Mouse (Mus musculus) erythroid progenitor cell, adult 5-6 weeks (primary cell): Measurements from ENCODE around the gene 4930579F01Rik. TPM values are rescaled to one million over a fixed set of nuclear protein-coding genes. Genes with fewer than 3 reads are reported as not detected.

Experiments
- ATAC-seq: replicated peaks from 2 replicates; pipeline ENCODE4 v1.8.0; 2016; ENCODE audit warnings: moderate number of reproducible peaks, mild to moderate bottlenecking, moderate TSS enrichment, inconsistent platforms; ENCODE audit not compliant: poor library complexity, low FRiP score, severe bottlenecking
- total RNA-seq, 2 experiments: library from RNA; stranded (forward) in 1 of 2; stranded (reverse) in 1 of 2; fragments of 150-400 nt in 1 of 2; fragments of 186-747, 209-891 nt in 1 of 2; gene quantifications; 2 replicates each; pipeline versions ENCODE4 v1.2.3 to v1.2.4; 2015 to 2017; ENCODE audit warnings: low replicate concordance in 2 of 2

4930579F01Rik gene
- total RNA-seq (2015; ENCODE audit: low replicate concordance) (not detected in 2 replicates), total RNA-seq (2017; ENCODE audit: low replicate concordance) (not detected in 2 replicates)

DNA sequence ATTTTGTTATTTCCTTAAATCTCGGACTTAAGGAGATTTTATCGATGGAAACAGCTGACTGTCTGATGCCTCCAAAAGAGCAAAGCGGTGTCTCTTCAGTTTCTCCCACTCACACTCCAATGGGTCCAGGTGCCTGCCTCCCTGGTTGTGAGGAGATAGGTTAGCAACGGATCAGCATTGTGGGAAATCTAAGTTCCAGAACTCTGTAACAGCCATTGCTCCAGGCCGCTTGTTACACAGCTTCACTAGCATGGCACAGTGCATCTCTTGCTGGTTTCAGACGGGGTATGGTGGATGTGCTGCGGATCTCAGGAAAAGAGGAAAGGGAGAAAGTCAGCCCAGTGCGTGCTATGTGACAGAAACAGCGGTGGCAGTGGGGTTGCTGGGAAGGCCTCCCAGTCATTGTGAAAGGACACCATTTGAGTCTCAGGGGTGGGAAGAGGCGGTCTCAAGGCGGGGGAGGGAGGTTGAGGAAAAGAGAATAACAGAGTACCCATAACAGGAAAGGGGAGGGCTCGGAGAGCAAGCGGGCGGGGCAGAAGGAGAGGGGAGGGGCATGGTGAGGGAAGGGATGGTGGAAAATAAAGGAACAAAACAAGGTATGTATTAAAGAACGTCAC lies at the start of gene 4930579F01Rik:
Gene 4930579F01Rik, minus strand, starts transcription at position 143 of the 620 bp plus-strand sequence.
- no peak for ATAC-seq

DNA sequence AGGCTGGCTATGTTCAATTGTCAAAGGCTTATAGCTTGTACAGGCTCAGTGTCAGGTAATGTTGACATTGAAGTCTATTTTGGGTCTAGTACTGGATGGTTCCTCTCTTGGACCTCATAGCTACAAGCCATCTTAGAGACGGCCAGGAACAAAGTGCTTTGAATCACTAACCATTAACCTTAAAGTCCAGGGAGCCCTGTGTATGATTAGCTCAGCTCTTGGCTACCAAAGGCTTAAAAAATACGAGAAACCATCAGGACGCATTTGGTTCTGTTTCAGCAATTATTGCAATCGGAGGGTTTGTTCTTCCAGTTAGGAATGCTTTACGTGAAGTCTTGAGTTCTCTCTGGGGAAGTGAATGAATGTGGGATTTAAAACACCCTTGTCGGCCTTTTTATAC lies 49.3 kb upstream of the 4930579F01Rik start:
- no peak for ATAC-seq

DNA sequence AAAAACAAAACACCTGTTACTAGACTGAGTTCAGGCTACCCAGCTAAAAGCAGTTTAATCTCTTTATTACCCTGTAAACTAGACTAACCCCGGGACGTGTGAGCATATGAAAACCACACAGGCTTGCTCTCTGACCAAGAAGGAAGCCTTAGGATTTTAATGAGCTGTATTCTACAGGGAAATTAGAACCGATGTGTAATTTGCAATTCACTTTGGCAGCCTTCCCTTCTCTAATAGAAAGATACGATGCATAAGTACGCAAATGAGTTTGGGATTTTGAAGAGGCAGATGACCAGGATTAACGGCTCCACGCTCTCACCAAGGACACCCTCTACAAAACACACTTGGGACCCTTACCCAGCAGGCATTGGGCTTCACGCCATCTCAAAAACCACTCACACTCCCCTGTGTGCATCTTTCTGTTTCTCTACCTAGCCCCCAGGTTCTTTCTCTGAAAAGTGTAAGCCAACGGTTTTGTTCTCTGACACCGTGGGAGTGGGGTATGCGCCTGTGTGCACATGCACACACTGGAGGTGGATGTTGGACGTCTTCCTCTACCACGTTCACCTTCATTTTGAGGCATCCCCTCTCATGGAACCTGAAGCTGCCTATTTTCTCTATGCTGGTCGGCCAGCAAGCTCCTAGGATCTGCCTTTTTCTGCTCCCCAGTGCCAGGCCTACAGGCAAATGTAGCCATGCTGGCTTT lies 48.5 kb upstream of the 4930579F01Rik start:
- ATAC-seq, result no peak

DNA sequence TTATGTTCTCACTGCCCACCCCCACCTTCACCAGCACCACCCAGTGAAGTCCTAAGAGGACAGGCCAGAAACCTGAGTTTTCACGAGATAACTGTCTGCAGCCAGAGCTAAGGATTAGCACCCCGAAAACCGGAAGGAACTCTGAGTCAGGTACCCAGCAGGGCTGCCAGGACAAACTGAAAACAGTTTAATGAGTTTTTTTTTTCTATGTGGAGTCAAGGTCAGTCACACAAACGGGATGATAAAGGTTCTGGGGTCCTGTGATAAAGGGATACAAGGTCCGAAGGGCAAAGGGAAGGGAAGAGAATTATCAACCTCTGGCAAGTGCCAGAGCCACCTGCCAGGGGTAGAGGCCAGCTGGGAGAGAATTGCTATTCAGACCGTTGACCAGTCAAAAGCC lies 47.7 kb upstream of the 4930579F01Rik start:
- no peak for ATAC-seq

DNA sequence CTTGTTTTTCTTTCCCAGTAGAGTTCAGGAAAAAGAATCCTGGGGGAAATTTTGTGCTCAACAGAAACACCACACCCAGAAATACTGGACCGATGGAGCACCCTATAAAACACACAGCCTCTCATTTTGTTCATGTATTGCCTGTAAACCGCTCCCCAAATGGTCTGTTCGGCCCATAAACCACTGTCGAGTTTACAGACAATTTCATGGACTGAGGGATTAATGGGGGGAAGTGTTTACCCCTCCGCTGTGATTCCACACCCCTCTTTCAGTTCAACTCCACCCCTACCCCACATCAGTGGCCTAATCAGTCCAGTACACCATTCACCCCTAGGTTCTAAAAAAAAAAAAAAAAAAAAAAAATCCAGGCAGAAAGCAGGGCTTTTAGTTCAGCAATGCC lies 47.3 kb upstream of the 4930579F01Rik start:
- ATAC-seq, result no peak

DNA sequence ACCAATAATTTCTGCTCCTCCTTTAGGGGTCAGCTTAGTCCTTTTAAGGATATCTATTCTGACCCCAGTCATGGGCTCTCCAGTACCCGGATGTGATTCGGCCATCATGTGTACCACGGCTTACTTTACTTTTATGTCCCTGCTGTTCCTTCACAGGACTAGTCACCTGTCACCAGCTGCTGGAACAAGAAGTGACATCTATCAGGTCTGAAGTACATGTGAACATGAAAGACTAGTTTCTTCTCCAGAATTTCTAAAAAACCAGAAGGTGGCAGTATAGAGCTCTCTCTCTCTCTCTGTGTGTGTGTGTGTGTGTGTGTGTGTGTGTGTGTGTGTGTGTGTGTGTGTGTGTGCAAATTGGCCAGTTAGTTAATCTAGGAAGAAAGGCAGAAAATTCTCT lies 46.8 kb upstream of the 4930579F01Rik start:
- ATAC-seq, result no peak

DNA sequence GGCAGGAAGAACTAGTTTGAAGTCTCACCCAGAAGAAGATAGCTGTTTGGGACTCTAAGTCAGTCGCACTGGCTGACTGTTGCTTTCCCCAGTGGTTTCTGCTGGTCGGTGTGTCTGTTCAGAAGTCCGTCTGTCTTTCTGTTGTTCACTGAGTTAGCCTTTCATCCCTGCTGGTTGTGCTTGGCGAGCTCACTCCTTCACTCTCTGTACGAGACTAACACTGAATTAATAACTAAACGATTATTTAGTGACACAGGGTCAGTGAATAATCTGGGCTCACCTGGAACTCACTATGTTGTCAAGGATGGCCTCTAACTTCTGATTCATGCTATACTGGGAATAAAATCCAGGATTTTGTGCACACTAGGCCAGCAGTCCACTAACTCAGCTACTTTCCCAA lies 45.8 kb upstream of the 4930579F01Rik start:
- ATAC-seq, result no peak

DNA sequence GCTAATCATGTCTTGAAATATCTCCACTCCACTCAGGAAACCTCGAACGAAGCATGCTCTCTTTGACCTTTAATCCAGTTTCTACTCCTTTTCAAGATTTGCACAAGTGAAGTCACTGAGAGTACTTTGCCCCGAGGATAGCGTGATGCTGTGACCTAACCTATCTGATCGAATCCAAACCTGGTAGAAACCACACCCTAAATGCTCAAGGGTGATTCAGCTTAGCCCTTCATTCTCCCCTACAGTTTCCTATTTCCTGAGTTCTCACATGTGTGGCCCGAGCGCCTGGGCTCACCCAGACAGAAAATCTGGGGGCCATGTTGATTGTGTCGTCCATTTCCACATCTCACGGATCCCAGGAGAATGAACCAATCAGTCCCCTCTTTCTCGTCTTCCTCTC lies 44.4 kb upstream of the 4930579F01Rik start:
- ATAC-seq, result no peak

DNA sequence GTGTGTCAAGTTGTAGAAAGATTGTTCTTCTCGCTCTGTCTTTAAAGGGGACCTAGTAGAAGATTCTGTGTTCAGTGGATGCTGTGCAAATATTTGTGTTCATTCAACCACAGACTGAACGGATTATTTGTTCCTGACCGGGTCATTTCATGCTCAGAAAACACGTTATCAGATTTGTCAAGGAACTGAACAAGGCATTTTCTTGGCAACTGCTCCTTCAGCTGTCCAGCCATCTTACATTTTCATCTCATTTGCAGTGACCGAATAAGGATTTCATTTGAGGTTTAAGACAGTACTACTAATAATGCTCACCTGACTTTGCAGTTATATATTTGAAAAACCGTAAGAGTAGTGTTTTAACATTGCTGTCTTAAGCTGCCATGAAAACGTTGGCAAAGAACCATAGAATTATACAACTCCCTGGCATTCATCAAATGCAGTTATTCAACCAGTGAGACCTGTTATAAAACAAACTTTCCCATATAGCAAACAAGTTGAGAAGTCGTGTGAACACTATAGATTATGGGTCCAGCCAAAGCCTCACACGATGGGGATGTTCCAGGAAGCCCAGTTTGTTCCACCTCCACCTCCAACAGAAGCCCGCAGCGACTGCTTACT lies 43.0 kb upstream of the 4930579F01Rik start:
- no peak for ATAC-seq

DNA sequence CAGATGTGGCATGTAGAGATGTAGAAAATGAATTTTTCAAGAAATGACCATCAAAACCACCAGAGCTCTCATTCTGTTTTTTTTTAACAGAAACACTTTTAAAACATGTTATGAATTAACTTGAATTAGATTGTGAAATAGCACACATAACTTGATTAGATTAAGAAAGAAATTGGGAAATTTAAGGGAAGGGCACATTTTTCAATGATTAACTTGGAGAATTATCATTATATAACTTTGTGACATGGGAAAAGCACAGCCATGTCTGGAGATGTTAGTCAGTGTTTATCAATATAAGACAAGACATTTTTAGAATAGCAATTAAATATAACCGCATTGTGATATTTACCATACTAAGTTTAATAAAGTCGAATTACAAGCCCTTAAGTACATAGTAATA lies 37.9 kb upstream of the 4930579F01Rik start:
- ATAC-seq, result no peak

DNA sequence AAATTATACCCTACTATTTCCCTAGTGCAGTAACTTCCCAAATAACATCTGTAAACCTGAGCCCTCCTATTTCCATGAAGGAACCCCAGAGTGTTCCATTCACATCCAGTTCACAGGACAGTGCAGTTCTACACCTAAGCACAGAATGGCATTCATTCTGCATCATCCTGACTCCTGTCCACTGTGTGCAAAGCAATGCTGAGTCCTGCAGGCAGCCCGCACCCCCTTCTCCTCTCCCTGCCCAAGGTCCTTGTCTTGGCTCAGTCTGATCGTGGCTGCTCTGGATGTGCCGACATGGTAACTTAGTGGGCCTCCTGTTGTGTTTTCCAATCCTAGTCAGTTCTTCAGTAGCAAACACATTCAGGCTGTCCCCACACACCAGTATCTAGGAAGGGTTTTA lies 36.6 kb upstream of the 4930579F01Rik start:
- ATAC-seq, result no peak

DNA sequence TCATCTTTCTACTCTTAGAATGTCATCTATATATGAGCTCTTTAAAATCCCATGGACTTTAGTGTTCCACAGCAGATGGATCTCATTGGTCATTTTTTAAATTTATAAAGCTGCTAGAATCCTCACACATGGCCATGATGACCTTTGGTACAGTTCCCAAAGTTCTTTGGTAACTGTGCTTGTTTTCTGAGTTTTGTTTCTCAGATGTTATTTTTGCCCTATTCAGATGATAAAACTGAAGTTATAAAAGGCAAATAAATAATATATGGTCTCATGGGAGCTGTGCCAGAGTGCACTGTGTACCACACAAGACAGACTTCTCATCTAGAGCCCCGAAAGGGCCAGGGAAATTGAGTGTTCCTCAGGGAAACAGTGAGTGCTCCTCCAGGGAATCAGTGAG lies 35.8 kb upstream of the 4930579F01Rik start:
- ATAC-seq, result no peak

DNA sequence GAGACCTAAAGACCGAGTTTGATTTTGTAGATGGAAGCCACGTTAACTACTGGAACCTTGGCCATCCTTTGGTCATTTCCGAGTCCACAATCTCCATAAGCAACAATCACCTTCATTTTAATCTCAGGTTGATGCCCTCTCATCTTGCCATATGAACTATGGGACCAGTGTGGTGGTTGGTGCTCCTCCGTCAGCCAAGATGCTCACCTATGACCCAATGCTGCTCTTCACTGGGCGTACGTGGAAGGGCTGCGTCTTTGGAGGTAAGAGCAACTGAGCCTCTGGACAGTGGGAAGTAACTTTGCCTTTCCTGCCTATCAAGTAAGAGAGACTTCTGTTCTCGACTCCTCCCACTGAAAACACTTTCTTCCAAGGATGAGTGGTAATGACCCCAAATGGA lies 34.2 kb upstream of the 4930579F01Rik start:
- no peak for ATAC-seq

DNA sequence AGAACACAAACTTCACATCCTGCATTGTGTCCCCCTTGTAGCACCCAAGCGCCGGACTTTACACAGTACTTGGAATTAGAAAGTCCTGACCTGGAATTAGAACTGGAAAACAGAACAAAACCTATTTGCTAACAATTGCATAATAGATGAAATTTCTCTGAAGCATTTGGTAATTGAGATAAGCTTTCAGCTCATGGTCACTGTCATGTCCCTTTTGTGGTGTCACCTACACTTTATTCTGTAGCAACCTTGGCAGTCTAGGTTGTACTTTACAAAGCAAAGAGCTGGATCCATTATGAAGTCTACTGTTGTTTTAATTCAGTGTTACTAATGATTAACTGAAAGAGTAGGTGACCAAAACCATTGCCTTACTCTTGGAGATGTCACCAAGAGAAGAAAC lies 33.5 kb upstream of the 4930579F01Rik start:
- ATAC-seq, result no peak

DNA sequence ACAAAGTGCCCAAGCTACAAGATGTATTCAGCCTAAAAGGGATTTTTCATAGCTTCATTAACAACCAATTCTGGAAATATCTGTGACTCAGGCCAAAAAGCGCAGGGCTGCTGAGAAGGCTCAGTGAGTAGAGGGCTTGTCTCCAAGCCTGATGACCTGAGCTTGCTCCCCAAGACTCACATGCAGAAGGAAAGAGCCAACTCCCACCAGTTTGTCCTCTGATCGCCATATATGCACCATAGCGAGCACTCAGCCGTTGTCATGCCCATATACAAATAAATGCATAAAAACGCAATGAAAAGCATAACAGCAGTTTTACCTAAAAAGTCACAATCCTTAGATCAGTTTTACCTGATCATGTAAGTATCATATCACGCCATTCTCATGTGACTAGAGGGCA lies 32.9 kb upstream of the 4930579F01Rik start:
- no peak for ATAC-seq

DNA sequence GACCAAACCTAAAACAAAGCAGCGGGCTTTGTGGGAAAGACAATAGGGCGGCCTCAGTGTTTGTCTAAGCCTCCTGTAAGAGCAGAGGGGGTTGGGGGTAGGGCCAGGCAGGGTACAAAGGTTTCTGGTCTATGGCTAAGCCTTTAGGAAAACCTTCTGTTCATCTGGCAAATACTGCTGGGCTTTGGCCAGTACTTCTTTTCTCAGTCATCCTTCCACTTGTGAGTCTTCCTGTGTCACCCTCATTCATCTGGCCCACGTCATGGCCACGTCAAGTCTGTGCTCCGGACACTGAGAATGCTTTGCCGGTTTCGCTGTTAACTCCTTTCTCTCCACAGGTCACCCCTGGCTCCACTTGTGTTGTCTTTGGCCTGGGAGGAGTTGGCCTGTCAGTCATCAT lies 32.2 kb upstream of the 4930579F01Rik start:
- no peak for ATAC-seq

DNA sequence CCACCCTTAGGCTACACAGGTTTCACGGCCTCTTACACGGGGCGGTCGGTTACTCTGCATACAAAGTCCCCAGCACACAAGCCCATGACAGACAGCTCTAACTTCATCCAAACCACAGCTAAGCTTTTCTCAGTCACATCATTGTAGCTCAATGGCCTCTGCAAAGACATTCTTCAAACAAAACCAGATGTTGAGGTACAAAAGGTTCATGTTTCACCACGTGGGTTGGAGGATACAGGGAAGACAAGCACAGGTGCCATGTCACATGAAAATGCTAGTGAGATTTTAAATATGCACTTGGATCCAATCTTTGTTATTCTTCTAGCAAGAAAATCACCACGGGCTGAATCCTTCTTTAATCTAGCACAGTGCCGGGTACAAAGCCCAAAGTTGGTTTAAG lies 31.7 kb upstream of the 4930579F01Rik start:
- ATAC-seq, result no peak

DNA sequence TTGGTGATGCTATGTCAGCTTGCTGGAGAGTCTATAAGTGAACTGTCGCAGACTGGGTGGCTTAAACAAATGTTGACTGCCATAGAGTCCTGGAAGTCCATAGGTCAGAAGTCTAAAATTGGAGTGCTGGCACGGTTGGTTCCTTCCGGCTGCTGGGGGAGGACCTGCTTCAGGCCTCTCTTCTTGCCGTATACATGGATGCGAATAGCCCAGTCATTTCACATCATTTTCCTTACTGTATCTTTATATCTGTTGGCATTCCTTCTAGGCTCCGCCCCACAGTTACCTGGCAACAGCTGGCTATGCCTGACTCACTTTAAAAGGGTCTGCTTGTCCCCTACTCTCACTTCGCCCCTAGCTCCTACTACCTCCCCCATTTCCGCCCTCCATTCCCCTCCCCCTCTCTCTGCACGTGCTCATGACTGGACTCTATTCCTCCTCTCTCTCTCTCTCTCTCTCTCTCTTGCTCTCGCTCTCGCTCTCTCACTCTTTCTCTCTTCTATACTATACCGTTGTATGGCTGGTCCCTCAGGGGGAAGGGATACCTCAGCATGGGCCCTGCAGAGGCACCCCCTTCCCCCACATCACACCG lies 30.8 kb upstream of the 4930579F01Rik start:
- ATAC-seq, result no peak

DNA sequence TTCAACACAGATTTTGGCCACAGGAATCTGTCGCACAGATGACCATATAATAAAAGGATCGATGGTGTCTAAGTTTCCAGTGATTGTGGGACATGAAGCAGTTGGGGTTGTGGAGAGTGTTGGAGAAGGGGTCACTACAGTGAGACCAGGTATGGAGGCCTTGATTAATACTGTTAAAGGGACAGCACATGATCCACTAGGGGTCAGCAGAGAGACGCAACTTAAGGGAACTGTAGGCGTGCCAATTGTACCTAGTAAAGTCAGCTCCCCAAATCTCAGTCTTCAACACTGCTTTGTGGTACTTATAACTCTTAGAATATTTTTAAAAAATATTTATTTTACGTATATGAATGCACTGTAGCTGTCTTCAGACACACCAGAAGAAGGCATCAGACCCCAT lies 29.3 kb upstream of the 4930579F01Rik start:
- no peak for ATAC-seq

DNA sequence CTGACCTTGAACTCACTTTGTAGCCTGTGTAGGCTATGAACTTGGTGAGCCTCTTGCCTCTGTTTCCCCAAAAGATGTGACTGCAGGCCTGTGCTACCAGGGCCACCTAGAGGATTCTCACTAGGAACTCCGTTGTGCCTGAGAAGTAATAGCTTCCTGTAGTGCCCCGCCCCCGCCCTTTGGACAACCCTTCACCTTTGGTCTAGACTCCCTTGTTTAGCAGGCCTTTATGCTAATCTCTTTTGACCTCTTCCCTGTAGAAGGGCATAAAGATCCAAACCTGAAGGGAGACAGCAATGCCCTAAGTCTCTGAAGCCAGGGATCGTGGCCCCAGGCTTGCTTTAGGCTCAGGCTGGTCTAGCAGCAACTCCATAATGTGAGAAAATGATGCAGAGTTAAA lies 28.9 kb upstream of the 4930579F01Rik start:
- no peak for ATAC-seq

DNA sequence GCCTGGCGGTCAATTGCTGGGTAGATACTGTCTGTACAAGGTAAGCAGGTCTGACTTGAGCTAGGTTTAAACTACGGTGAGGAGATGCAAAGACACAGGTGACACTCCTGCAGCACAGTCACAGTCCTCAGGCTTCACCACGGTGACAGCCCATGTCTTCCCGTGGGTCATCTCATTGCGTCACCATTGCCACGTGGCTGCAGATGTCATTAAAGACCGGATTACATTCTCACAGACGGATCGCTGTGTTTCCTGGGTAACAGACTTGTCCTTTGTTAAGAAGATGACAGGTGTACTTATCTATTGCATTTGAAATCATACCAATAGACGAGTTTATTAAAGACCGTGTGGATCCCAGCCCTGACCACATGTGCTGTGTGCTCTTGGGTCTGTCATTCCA lies 27.5 kb upstream of the 4930579F01Rik start:
- ATAC-seq, result no peak
